Mouse (Mus musculus) forebrain, embryonic 12.5 days (tissue): ENCODE results near the gene Trpc3. TPM values are rescaled to one million over a fixed set of nuclear protein-coding genes. Genes with fewer than 3 reads are reported as not detected.
"Not testable (repeated sequence)": the region's sequence is repeated elsewhere in the genome, so short reads cannot be mapped to it uniquely, and the experiment has no call there.

Source experiments
- ATAC-seq: fragments of 200-750 bp; cut with Nextera tagmentation; 2 replicates; pipeline ENCODE4 v1.8.0; 2017; ENCODE audit warnings: moderate TSS enrichment; ENCODE audit not compliant: low FRiP score
- H3K27ac ChIP-seq: fragments of 300-500 bp; sonication (generic); 2 replicates; pipeline ENCODE4 v1.5.1; 2016; ENCODE audit warnings: mild to moderate bottlenecking
- H3K27me3 ChIP-seq: fragments of 300-500 bp; sonication (generic); 2 replicates; pipeline ENCODE4 v1.6.1; 2016; ENCODE audit warnings: mild to moderate bottlenecking
- H3K36me3 ChIP-seq: fragments of 300-500 bp; sonication (generic); replicated peaks from 2 replicates; pipeline ENCODE4 v1.6.1; 2016; ENCODE audit warnings: mild to moderate bottlenecking
- H3K4me1 ChIP-seq: fragments of 300-500 bp; sonication (generic); 2 replicates; pipeline ENCODE4 v1.6.1; 2016
- H3K4me2 ChIP-seq: fragments of 300-500 bp; sonication (generic); 2 replicates; pipeline ENCODE4 v1.6.1; 2016; ENCODE audit warnings: mild to moderate bottlenecking, moderate library complexity
- H3K4me3 ChIP-seq: fragments of 300-500 bp; sonication (generic); replicated peaks from 2 replicates; pipeline ENCODE4 v1.5.1; 2016; ENCODE audit warnings: mild to moderate bottlenecking
- H3K9ac ChIP-seq: fragments of 300-500 bp; sonication (generic); 2 replicates; pipeline ENCODE4 v1.6.1; 2016; ENCODE audit warnings: mild to moderate bottlenecking
- H3K9me3 ChIP-seq: fragments of 300-500 bp; sonication (generic); 2 replicates; pipeline ENCODE4 v1.6.1; 2016
- WGBS: fragments of 180-500 bp; shearing (Covaris S2); methylation state at CpG from one replicate; pipeline ENCODE4 v1.1.7; 2016; 5-methylcytosine and 5-hydroxymethylcytosine counted together
- polyA plus RNA-seq: library from polyadenylated mRNA; unstranded; fragments of >200 nt; fragmentation: Nextera tagmentation; extraction: Ambion mirVana; gene quantifications from 2 replicates; pipeline ENCODE4 v1.2.1, GENCODE M21; 2016

Gene Trpc3
- 5.7 and 5.9 TPM in 2 replicates for polyA plus RNA-seq

- Histone ChIP-seq H3K36me3 (no peaks in the 10 kb centered on the region), H3K4me1 (peaks cover 13% of the 10 kb centered on the region; the same call in 1 of the 2 replicates), H3K27ac (no peak within 1 kb of the TSS), H3K4me3 (peak within 1 kb of the TSS; percentile 63), H3K4me2 (peak within 1 kb of the TSS; percentile 65), H3K9ac (peak within 1 kb of the TSS; percentile 67), H3K27me3 (peaks cover 34% of the 10 kb centered on the region), H3K9me3 (no peaks in the 10 kb centered on the region)
- ATAC-seq, result peak; percentile 95
- under 1% methylated on average over 88 of the region's 91 CpGs for WGBS
These were observed at the start of gene Trpc3 for GRCm38 (mm10) chr3:36689392-36690291. Trpc3 (minus strand) TSS chr3:36690167.

- Histone ChIP-seq H3K27ac (no peak overlapping the region), H3K9ac (no peak overlapping the region), H3K27me3 (no peaks in the 10 kb centered on the region), H3K4me3 (no peak overlapping the region), H3K36me3 (no peaks in the 10 kb centered on the region), H3K9me3 (no peaks in the 10 kb centered on the region), H3K4me2 (no peak overlapping the region), H3K4me1 (no peaks in the 10 kb centered on the region)
- ATAC-seq, result no peak
- WGBS, result 76% methylated on average over 4 of the region's 4 CpGs
These were observed 48.1 kb upstream of the Trpc3 start for GRCm38 (mm10) chr3:36738071-36738470.

- Histone ChIP-seq H3K36me3 (no peaks in the 10 kb centered on the region), H3K4me3 (no peak overlapping the region), H3K27me3 (no peaks in the 10 kb centered on the region), H3K4me2 (no peak overlapping the region), H3K27ac (no peak overlapping the region), H3K4me1 (no peaks in the 10 kb centered on the region), H3K9ac (no peak overlapping the region), H3K9me3 (no peaks in the 10 kb centered on the region)
- ATAC-seq, result no peak
- 92% methylated on average over 4 of the region's 4 CpGs for WGBS
These were observed 43.1 kb upstream of the Trpc3 start for GRCm38 (mm10) chr3:36733075-36733474.

- Histone ChIP-seq H3K36me3 (no peaks in the 10 kb centered on the region), H3K4me1 (no peaks in the 10 kb centered on the region), H3K27me3 (no peaks in the 10 kb centered on the region), H3K4me3 (no peak overlapping the region), H3K4me2 (no peak overlapping the region), H3K27ac (no peak overlapping the region), H3K9ac (no peak overlapping the region), H3K9me3 (no peaks in the 10 kb centered on the region)
- no peak for ATAC-seq
- 68% methylated on average over 8 of the region's 8 CpGs for WGBS
These were observed 36.6 kb upstream of the Trpc3 start for GRCm38 (mm10) chr3:36726545-36726944.

GRCm38 (mm10) chr3:36721850-36722249 is 31.9 kb upstream of the Trpc3 start:
- ATAC-seq, result no peak
- no peak overlapping the region for H3K9ac ChIP-seq
- WGBS, result 84% methylated on average over 3 of the region's 3 CpGs

GRCm38 (mm10) chr3:36709521-36709920 is 19.6 kb upstream of the Trpc3 start:
- ATAC-seq, result no peak
- H3K9ac ChIP-seq, result no peak overlapping the region
- H3K4me1 ChIP-seq, result no peaks in the 10 kb centered on the region
- no peaks in the 10 kb centered on the region for H3K27me3 ChIP-seq
- no peak overlapping the region for H3K27ac ChIP-seq
- H3K9me3 ChIP-seq, result no peaks in the 10 kb centered on the region
- WGBS, result 88% methylated on average over 3 of the region's 3 CpGs
- no peaks in the 10 kb centered on the region for H3K36me3 ChIP-seq
- no peak overlapping the region for H3K4me3 ChIP-seq
- no peak overlapping the region for H3K4me2 ChIP-seq

More at GRCm38 (mm10) chr3:36721850-36722249, 31.9 kb upstream of the Trpc3 start:
- Histone ChIP-seq H3K36me3 (no peaks in the 10 kb centered on the region), H3K27ac (no peak overlapping the region), H3K4me2 (no peak overlapping the region), H3K27me3 (no peaks in the 10 kb centered on the region), H3K4me3 (no peak overlapping the region), H3K4me1 (no peaks in the 10 kb centered on the region), H3K9me3 (no peaks in the 10 kb centered on the region)

- H3K27ac ChIP-seq, result no peak overlapping the region
- no peaks in the 10 kb centered on the region for H3K36me3 ChIP-seq
- H3K9ac ChIP-seq, result no peak overlapping the region; the same call in 1 of the 2 replicates
- H3K9me3 ChIP-seq, result no peaks in the 10 kb centered on the region
- H3K4me2 ChIP-seq, result peak overlapping the region; percentile 65
- peak overlapping the region; percentile 63 for H3K4me3 ChIP-seq
- H3K4me1 ChIP-seq, result peaks cover 13% of the 10 kb centered on the region; the same call in 1 of the 2 replicates
- H3K27me3 ChIP-seq, result peaks cover 34% of the 10 kb centered on the region
- 10% methylated on average over 7 of the region's 7 CpGs for WGBS
- no peak for ATAC-seq
These were observed 304 bp upstream of the Trpc3 start for GRCm38 (mm10) chr3:36690292-36690650.

GRCm38 (mm10) chr3:36688874-36689273 is 1.1 kb downstream of the Trpc3 start:
- Histone ChIP-seq H3K4me1 (peaks cover 13% of the 10 kb centered on the region; the same call in 1 of the 2 replicates), H3K9ac (no peak overlapping the region), H3K36me3 (no peaks in the 10 kb centered on the region), H3K27ac (no peak overlapping the region), H3K9me3 (no peaks in the 10 kb centered on the region), H3K4me3 (peak overlapping the region; percentile 63), H3K27me3 (peaks cover 34% of the 10 kb centered on the region), H3K4me2 (peak overlapping the region; percentile 65)
- ATAC-seq, result peak; percentile 47
- 3% methylated on average over 21 of the region's 21 CpGs for WGBS

- Histone ChIP-seq H3K4me3 (no peak overlapping the region), H3K4me2 (no peak overlapping the region), H3K4me1 (peaks cover 4% of the 10 kb centered on the region; the same call in 1 of the 2 replicates), H3K9ac (no peak overlapping the region), H3K9me3 (no peaks in the 10 kb centered on the region), H3K27ac (no peak overlapping the region), H3K36me3 (no peaks in the 10 kb centered on the region), H3K27me3 (0 out of 2 replicates have a peak, but pooled peaks cover 3% of the 10 kb centered on the region)
- no peak for ATAC-seq
- WGBS, result 67% methylated on average over 1 of the region's 1 CpGs
These were observed 14.1 kb downstream of the Trpc3 start for GRCm38 (mm10) chr3:36675822-36676221.

GRCm38 (mm10) chr3:36667814-36668213 is 22.2 kb downstream of the Trpc3 start:
- Histone ChIP-seq H3K4me1 (no peaks in the 10 kb centered on the region), H3K27me3 (no peaks in the 10 kb centered on the region), H3K9ac (no peak overlapping the region), H3K27ac (no peak overlapping the region), H3K4me2 (no peak overlapping the region), H3K4me3 (no peak overlapping the region), H3K9me3 (no peaks in the 10 kb centered on the region), H3K36me3 (no peaks in the 10 kb centered on the region)
- WGBS, result 85% methylated on average over 6 of the region's 6 CpGs
- ATAC-seq, result no peak

GRCm38 (mm10) chr3:36645245-36645559 is 44.8 kb downstream of the Trpc3 start:
- H3K36me3 ChIP-seq, result not testable (repeated sequence)

GRCm38 (mm10) chr3:36644554-36645244 is 45.3 kb downstream of the Trpc3 start:
- Histone ChIP-seq H3K9me3 (no peaks in the 10 kb centered on the region), H3K4me1 (no peaks in the 10 kb centered on the region), H3K27me3 (no peaks in the 10 kb centered on the region), H3K9ac (no peak overlapping the region), H3K4me2 (no peak overlapping the region), H3K27ac (no peak overlapping the region), H3K36me3 (no peaks in the 10 kb centered on the region), H3K4me3 (no peak overlapping the region)
- ATAC-seq, result no peak
- WGBS, result 82% methylated on average over 3 of the region's 3 CpGs

More at GRCm38 (mm10) chr3:36645245-36645559, 44.8 kb downstream of the Trpc3 start:
- not testable (repeated sequence) for H3K4me2 ChIP-seq, H3K27ac ChIP-seq, H3K9ac ChIP-seq, ATAC-seq, H3K4me3 ChIP-seq, H3K9me3 ChIP-seq, H3K27me3 ChIP-seq, H3K4me1 ChIP-seq
